Mouse (Mus musculus) stomach, postnatal 0 days (tissue): Measurements from ENCODE around the gene Egfl6.

ENCODE experiments used
- CTCF ChIP-seq: IDR thresholded peaks from 2 replicates; pipeline ENCODE4 v1.5.1; 2016; ENCODE audit warnings: antibody characterized with exemption, low read depth, mild to moderate bottlenecking, moderate library complexity
- EP300 ChIP-seq: optimal IDR thresholded peaks from 2 replicates; pipeline ENCODE3; 2016; ENCODE audit warnings: antibody characterized with exemption

DNA sequence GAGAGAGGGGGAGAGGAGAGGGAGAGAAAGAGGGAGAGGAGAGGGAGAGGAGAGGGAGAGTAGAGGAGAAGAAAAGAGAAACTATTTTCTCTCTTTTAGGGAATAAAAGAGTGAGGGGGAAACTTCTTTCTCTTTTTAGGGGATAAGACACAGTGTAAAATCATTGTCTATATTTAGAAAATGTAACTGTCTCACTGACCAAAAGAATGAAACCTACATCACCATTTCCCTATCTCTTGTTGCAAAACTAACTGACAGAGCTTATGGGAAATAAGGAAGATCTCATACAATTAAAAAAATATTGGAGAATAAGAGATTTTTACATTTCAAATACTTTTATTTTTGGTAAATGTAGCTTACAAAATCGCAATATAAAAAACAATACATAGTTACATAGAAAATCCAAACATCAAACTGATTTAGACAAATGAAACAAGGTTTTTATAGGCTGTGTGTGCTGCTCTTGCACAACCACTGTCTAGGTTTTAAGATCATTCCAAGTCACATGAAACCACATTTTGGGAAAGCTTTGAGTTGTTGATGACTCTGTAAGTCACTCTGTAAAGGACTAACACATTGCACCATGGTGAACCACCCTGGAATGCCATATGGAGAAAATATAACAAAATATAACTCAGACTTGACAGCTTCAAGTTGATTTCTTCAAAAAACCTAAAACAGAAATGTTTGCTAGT lies 85.9 kb downstream of the Egfl6 start:
- TF ChIP-seq CTCF (no peak), EP300 (no peak)
